Mouse (Mus musculus): ENCODE measurements around the gene Cchcr1. TPM values are rescaled to one million over a fixed set of nuclear protein-coding genes. Genes with fewer than 3 reads are reported as not detected.

Cchcr1 gene
- 2.6 and 3.4 TPM in 2 replicates for polyA plus RNA-seq (2015; fragmentation: Nextera tagmentation; extraction: Ambion mirVana)

GRCm38 (mm10) chr17:35516652-35517500 lies at the start of gene Cchcr1, which contains the start of gene Tcf19:
Gene Cchcr1, plus strand, starts transcription at chr17:35517100.
Gene Tcf19, minus strand, starts transcription at chr17:35516824.

DNA sequence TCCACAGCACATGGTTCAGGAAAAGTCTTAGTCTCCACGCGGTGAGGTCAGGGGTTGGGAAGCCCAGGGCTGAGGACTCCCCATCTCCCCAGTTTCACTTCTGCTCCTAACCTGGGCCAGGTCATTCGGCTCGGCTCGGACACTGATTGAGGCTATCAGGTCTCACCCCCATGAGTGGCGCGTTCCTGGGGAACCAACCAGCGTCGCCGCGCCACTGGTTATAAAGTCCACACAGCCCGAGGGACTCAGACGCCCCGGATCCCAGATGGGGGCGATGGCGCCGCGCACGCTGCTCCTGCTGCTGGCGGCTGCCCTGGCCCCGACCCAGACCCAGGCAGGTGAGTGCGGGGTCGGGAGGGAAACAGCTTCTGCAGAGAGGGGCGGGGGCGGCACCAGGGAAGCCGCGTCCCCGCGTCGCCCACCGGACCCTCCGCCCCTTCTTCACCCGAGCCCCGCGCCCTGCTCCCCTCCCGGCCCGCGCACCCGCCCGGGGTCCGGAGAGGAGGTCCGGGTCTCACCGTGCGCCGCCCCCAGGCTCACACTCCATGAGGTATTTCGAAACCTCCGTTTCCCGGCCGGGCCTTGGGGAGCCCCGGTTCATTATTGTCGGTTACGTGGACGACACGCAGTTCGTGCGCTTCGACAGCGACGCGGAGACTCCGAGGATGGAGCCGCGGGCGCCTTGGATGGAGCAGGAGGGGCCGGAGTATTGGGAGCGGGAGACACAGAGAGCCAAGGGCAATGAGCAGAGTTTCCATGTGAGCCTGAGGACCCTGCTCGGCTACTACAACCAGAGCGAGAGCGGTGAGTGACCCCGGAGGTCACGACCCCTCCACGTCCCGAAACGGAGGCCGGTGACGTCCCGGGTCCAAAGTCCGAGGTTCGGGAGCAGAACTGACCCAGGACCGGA lies 46.8 kb upstream of the Cchcr1 start, which contains the start of gene H2-Q10:
Gene H2-Q10 (plus strand): TSS at position 248 of the 910 bp plus-strand sequence.

DNA sequence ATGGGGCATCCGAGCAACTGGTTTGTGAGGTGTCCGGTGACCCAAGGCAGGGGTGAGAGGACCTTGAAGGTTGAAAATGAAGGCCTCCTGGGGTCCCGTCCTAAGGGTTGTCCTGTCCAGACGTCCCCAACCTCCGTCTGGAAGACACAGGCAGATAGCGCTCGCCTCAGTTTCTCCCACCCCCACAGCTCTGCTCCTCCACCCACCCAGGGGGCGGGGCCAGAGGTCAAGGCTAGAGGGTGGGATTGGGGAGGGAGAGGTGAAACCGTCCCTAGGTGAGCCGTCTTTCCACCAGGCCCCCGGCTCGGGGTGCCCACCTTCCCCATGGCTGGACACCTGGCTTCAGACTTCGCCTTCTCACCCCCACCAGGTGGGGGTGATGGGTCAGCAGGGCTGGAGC lies 11.1 kb upstream of the Cchcr1 start, which contains the start of gene Pou5f1:
Gene Pou5f1 (plus strand): TSS at position 243 of the 400 bp plus-strand sequence.

GRCm38 (mm10) chr17:35532901-35533300 lies 16.0 kb downstream of the Cchcr1 start, which contains the start of gene Psors1c2:
Gene Psors1c2, plus strand, starts transcription at chr17:35533201.

GRCm38 (mm10) chr17:35551881-35552414 lies 35.0 kb downstream of the Cchcr1 start, which contains the start of gene Cdsn:
Gene Cdsn, plus strand, starts transcription at chr17:35552128.

GRCm38 (mm10) chr17:35567150-35567549 lies 50.2 kb downstream of the Cchcr1 start, which contains the start of gene 2300002M23Rik:
Gene 2300002M23Rik, plus strand, starts transcription at chr17:35567450.

Other genes starting within 250 kb of the Cchcr1 start
- gene H2-Q1, start 196.7 kb upstream of the Cchcr1 start, polyA plus RNA-seq (2015; fragmentation: Nextera tagmentation; extraction: Ambion mirVana), result 0.65 and 1.1 TPM in 2 replicates
- 9.1 and 10.5 TPM in 2 replicates for gene H2-Q2, start 174.9 kb upstream of the Cchcr1 start, polyA plus RNA-seq (2015; fragmentation: Nextera tagmentation; extraction: Ambion mirVana)
- gene H2-Q4, start 137.5 kb upstream of the Cchcr1 start, polyA plus RNA-seq (2015; fragmentation: Nextera tagmentation; extraction: Ambion mirVana), result 0.97 and 1.9 TPM in 2 replicates
- 0.92 and 1.9 TPM in 2 replicates for gene H2-Q6, start 92.2 kb upstream of the Cchcr1 start, polyA plus RNA-seq (2015; fragmentation: Nextera tagmentation; extraction: Ambion mirVana)
- gene H2-Q7, start 77.9 kb upstream of the Cchcr1 start, polyA plus RNA-seq (2015; fragmentation: Nextera tagmentation; extraction: Ambion mirVana), result 4.0 and 6.8 TPM in 2 replicates
- 0.56 and 0.66 TPM in 2 replicates for gene H2-Q10, start 47.0 kb upstream of the Cchcr1 start, polyA plus RNA-seq (2015; fragmentation: Nextera tagmentation; extraction: Ambion mirVana)
- not detected in 2 replicates for gene Pou5f1, start 11.1 kb upstream of the Cchcr1 start, polyA plus RNA-seq (2015; fragmentation: Nextera tagmentation; extraction: Ambion mirVana)
- 10.5 and 11.8 TPM in 2 replicates for gene Tcf19, start 276 bp upstream of the Cchcr1 start, polyA plus RNA-seq (2015; fragmentation: Nextera tagmentation; extraction: Ambion mirVana)
- 0.28 and 0.44 TPM in 2 replicates for gene Psors1c2, start 16.1 kb downstream of the Cchcr1 start, polyA plus RNA-seq (2015; fragmentation: Nextera tagmentation; extraction: Ambion mirVana)
- 0.05 TPM in 1 of 2 replicates, not detected in the other for gene Cdsn, start 35.0 kb downstream of the Cchcr1 start, polyA plus RNA-seq (2015; fragmentation: Nextera tagmentation; extraction: Ambion mirVana)
- gene 2300002M23Rik, start 50.4 kb downstream of the Cchcr1 start, polyA plus RNA-seq (2015; fragmentation: Nextera tagmentation; extraction: Ambion mirVana), result not detected in 2 replicates
- gene Sfta2, start 84.4 kb downstream of the Cchcr1 start, polyA plus RNA-seq (2015; fragmentation: Nextera tagmentation; extraction: Ambion mirVana), result not detected in 2 replicates
- gene Gm9573, start 109.5 kb downstream of the Cchcr1 start, polyA plus RNA-seq (2015; fragmentation: Nextera tagmentation; extraction: Ambion mirVana), result not detected in 2 replicates
- 0.08 TPM in 1 of 2 replicates, not detected in the other for gene Mucl3, start 126.6 kb downstream of the Cchcr1 start, polyA plus RNA-seq (2015; fragmentation: Nextera tagmentation; extraction: Ambion mirVana)
- gene Vars2, start 150.5 kb downstream of the Cchcr1 start, polyA plus RNA-seq (2015; fragmentation: Nextera tagmentation; extraction: Ambion mirVana), result 11.0 and 15.0 TPM in 2 replicates
- gene Gtf2h4, start 156.6 kb downstream of the Cchcr1 start, polyA plus RNA-seq (2015; fragmentation: Nextera tagmentation; extraction: Ambion mirVana), result 23.4 and 23.8 TPM in 2 replicates
- 66.1 and 70.3 TPM in 2 replicates for gene Ddr1, start 187.5 kb downstream of the Cchcr1 start, polyA plus RNA-seq (2015; fragmentation: Nextera tagmentation; extraction: Ambion mirVana)

Measured in neural tube, postnatal 0 days (tissue).